27 mouse cellular contexts compared by ENCODE assay signal in genomic region chr5:93060865-93061264, GRCm38 (mm10). TPM values are rescaled to one million over a fixed set of nuclear protein-coding genes. Genes with fewer than 3 reads are reported as not detected.
DNase-seq lines count a peak whose midpoint lies in the region; ATAC-seq and TF ChIP-seq lines count a peak whose summit lies in the region.
"Had no signal": no experiment of that assay in that cellular context is flagged by ENCODE, and none has a peak within 500 bp of the region (broad histone marks: within the 10 kb centered on the region; RNA-seq: fewer than 3 reads in every experiment).

No protein-coding gene starts in this region.

- peaks cover 4% of the 10 kb centered on the region; the same call in 1 of the 2 replicates for H3K9me3 ChIP-seq in heart, embryonic 12.5 days (replicated peaks)
- no peaks in the 10 kb centered on the region for H3K9me3 ChIP-seq in liver, embryonic 12.5 days (replicated peaks)
- no peaks in the 10 kb centered on the region for H3K9me3 ChIP-seq in forebrain, postnatal 0 days (ENCODE audit: low read length)
- H3K9me3 ChIP-seq in midbrain, embryonic 11.5 days (ENCODE audit: control insufficient read depth, low read length), result no peaks in the 10 kb centered on the region
- H3K9me3 ChIP-seq: embryonic facial prominence, embryonic 10.5 days; G1E; heart, embryonic 15.5 days; lung, embryonic 15.5 days; neural tube, embryonic 13.5 days had no signal

- no peak for TF ChIP-seq POLR2A in heart, adult 2 months (IDR thresholded peaks at IDR 0.05; ENCODE audit: insufficient read depth, low read depth, low read length)

- intact Hi-C loops in heart, adult 2 months (cut with DNase I), result no loop called here

- TF ChIP-seq CTCF in heart, adult 2 months (IDR thresholded peaks at IDR 0.05), result no peak
- no peak for TF ChIP-seq CTCF in forebrain, postnatal 0 days (IDR thresholded peaks at IDR 0.05; ENCODE audit: low read depth)

- 71% methylated on average over 4 of the region's 4 CpGs for WGBS in heart, embryonic 12.5 days
- WGBS in heart, adult 2 months, result 61% methylated on average over 4 of the region's 4 CpGs
- WGBS in liver, embryonic 12.5 days (ENCODE audit: insufficient replicate concordance), result 60% methylated on average over 4 of the region's 4 CpGs
- WGBS in forebrain, postnatal 0 days, result 89% methylated on average over 4 of the region's 4 CpGs
- 86% methylated on average over 4 of the region's 4 CpGs for WGBS in midbrain, embryonic 11.5 days

- H3K9ac ChIP-seq in heart, embryonic 12.5 days, result no peak overlapping the region
- no peak overlapping the region for H3K9ac ChIP-seq in heart, adult 2 months (ENCODE audit: low read depth, low read length)
- H3K9ac ChIP-seq in liver, embryonic 12.5 days, result no peak overlapping the region
- H3K9ac ChIP-seq in forebrain, postnatal 0 days, result no peak overlapping the region
- no peak overlapping the region for H3K9ac ChIP-seq in midbrain, embryonic 11.5 days (ENCODE audit: low read length)
- H3K9ac ChIP-seq: heart, embryonic 15.5 days; lung, embryonic 15.5 days; neural tube, embryonic 13.5 days had no signal

- no peaks in the 10 kb centered on the region for H3K36me3 ChIP-seq in heart, embryonic 12.5 days
- H3K36me3 ChIP-seq in heart, adult 2 months (ENCODE audit: control insufficient read depth, insufficient read depth, low read length), result no peaks in the 10 kb centered on the region
- no peaks in the 10 kb centered on the region for H3K36me3 ChIP-seq in liver, embryonic 12.5 days
- no peaks in the 10 kb centered on the region for H3K36me3 ChIP-seq in forebrain, postnatal 0 days (ENCODE audit: insufficient read depth)
- H3K36me3 ChIP-seq in midbrain, embryonic 11.5 days (ENCODE audit: control insufficient read depth, insufficient read depth, low read length), result no peaks in the 10 kb centered on the region
- H3K36me3 ChIP-seq: embryonic facial prominence, embryonic 10.5 days; G1E; heart, embryonic 15.5 days; lung, embryonic 15.5 days; neural tube, embryonic 13.5 days had no signal

- no peaks in the 10 kb centered on the region for H3K27me3 ChIP-seq in heart, embryonic 12.5 days (replicated peaks)
- H3K27me3 ChIP-seq in heart, adult 2 months (ENCODE audit: control insufficient read depth, insufficient read depth, low read length), result no peaks in the 10 kb centered on the region
- no peaks in the 10 kb centered on the region for H3K27me3 ChIP-seq in liver, embryonic 12.5 days (replicated peaks)
- H3K27me3 ChIP-seq in forebrain, postnatal 0 days (ENCODE audit: insufficient read depth, low read length), result no peaks in the 10 kb centered on the region
- H3K27me3 ChIP-seq in midbrain, embryonic 11.5 days (ENCODE audit: control insufficient read depth, insufficient read depth, low read length), result no peaks in the 10 kb centered on the region
- H3K27me3 ChIP-seq: CH12.LX; heart, embryonic 15.5 days; lung, embryonic 15.5 days; neural tube, embryonic 13.5 days had no signal

- H3K79me2 ChIP-seq in heart, adult 2 months (replicated peaks; ENCODE audit: control insufficient read depth, insufficient read depth, low read length), result no peaks in the 10 kb centered on the region

- DNase-seq in heart, adult 2 months, result no peak
- DNase-seq in c-Kit-negative CD71-positive TER-119-positive erythroid progenitor cells, embryonic 14.5 days (ENCODE audit: low read depth, low spot score), result peak; percentile 3
- no peak for DNase-seq in forebrain, postnatal 0 days
- no peak for DNase-seq in midbrain, embryonic 11.5 days (ENCODE audit: low spot score, missing footprints)
- no peak for DNase-seq in kidney, postnatal 10 days
- DNase-seq: adrenal gland, adult 8-10 months; B cell, adult 2 months; cerebellum, adult 8-10 months; gastrocnemius, postnatal 25 days; heart, postnatal 36 days; kidney, postnatal 36 days; lung, postnatal 36 days; retina, postnatal 1 day; right cerebral cortex, postnatal 4 days; thymus, postnatal 14 days had no signal

- H3K4me2 ChIP-seq in heart, embryonic 12.5 days, result no peak overlapping the region
- H3K4me2 ChIP-seq in liver, embryonic 12.5 days, result no peak overlapping the region
- no peak overlapping the region for H3K4me2 ChIP-seq in forebrain, postnatal 0 days (ENCODE audit: low read depth)
- no peak overlapping the region for H3K4me2 ChIP-seq in midbrain, embryonic 11.5 days
- H3K4me2 ChIP-seq: heart, embryonic 15.5 days; lung, embryonic 15.5 days; neural tube, embryonic 13.5 days had no signal

- no peak overlapping the region for H3K27ac ChIP-seq in heart, embryonic 12.5 days (ENCODE audit: poor library complexity, severe bottlenecking)
- H3K27ac ChIP-seq in heart, adult 2 months, result no peak overlapping the region
- no peak overlapping the region for H3K27ac ChIP-seq in liver, embryonic 12.5 days
- no peak overlapping the region for H3K27ac ChIP-seq in forebrain, postnatal 0 days (ENCODE audit: low read depth, low read length)
- H3K27ac ChIP-seq in midbrain, embryonic 11.5 days (ENCODE audit: low read depth, low read length), result no peak overlapping the region
- H3K27ac ChIP-seq: embryonic facial prominence, embryonic 10.5 days; heart, embryonic 15.5 days; hindbrain, postnatal 0 days; lung, embryonic 15.5 days; neural tube, embryonic 13.5 days had no signal

- peak; percentile 36; the same call in 1 of the 2 replicates for ATAC-seq in heart, embryonic 12.5 days (ENCODE audit: insufficient number of reproducible peaks, low FRiP score)
- ATAC-seq in liver, embryonic 12.5 days, result peak; percentile 64
- ATAC-seq in forebrain, postnatal 0 days, result no peak
- no peak for ATAC-seq in midbrain, embryonic 11.5 days (ENCODE audit: low FRiP score)
- ATAC-seq: hindbrain, postnatal 0 days; intestine, embryonic 16.5 days; midbrain, embryonic 16.5 days had no signal

- no peak overlapping the region for H3K4me3 ChIP-seq in heart, embryonic 12.5 days
- no peak overlapping the region for H3K4me3 ChIP-seq in heart, adult 2 months
- H3K4me3 ChIP-seq in liver, embryonic 12.5 days, result no peak overlapping the region
- no peak overlapping the region for H3K4me3 ChIP-seq in forebrain, postnatal 0 days (ENCODE audit: low read depth, low read length)
- no peak overlapping the region for H3K4me3 ChIP-seq in midbrain, embryonic 11.5 days (ENCODE audit: low read depth, low read length)
- H3K4me3 ChIP-seq: embryonic facial prominence, embryonic 10.5 days; heart, embryonic 15.5 days; lung, embryonic 15.5 days; myocyte; neural tube, embryonic 13.5 days had no signal

- no peaks in the 10 kb centered on the region for H3K4me1 ChIP-seq in heart, embryonic 12.5 days (replicated peaks)
- no peaks in the 10 kb centered on the region for H3K4me1 ChIP-seq in heart, adult 2 months (ENCODE audit: control insufficient read depth, insufficient read depth, low read length)
- no peaks in the 10 kb centered on the region for H3K4me1 ChIP-seq in liver, embryonic 12.5 days
- H3K4me1 ChIP-seq in forebrain, postnatal 0 days (ENCODE audit: insufficient read depth), result no peaks in the 10 kb centered on the region
- H3K4me1 ChIP-seq in midbrain, embryonic 11.5 days (ENCODE audit: control insufficient read depth, insufficient read depth, low read length), result no peaks in the 10 kb centered on the region
- H3K4me1 ChIP-seq: embryonic facial prominence, embryonic 10.5 days; heart, embryonic 15.5 days; lung, embryonic 15.5 days; neural tube, embryonic 13.5 days had no signal

- TF ChIP-seq EP300 in heart, adult 2 months (IDR thresholded peaks at IDR 0.05; ENCODE audit: insufficient read depth, low read depth, low read length), result no peak

RNA-seq across cellular contexts. Expression of gene Sowahb, which starts 16.0 kb away (rescaled TPM):
- 0.12 and 0.23 TPM in 2 replicates for polyA plus RNA-seq in heart, embryonic 12.5 days (2016; fragmentation: Nextera tagmentation; extraction: Ambion mirVana)
- under 1 TPM in 1 of 2 experiments, not detected in 1; 0.08 TPM for total RNA-seq in heart, adult 2 months (2021)
- polyA plus RNA-seq in heart, adult 2 months (2012; rRNA removed), result 0.04 TPM in 1 of 2 replicates, not detected in the other
- 0.36 and 0.50 TPM in 2 replicates for polyA plus RNA-seq in liver, embryonic 12.5 days (2016; fragmentation: Nextera tagmentation; extraction: Ambion mirVana)
- total RNA-seq in forebrain, postnatal 0 days (2014; rRNA removed), result 0.10 and 0.46 TPM in 2 replicates
- 0.10 and 0.12 TPM in 2 replicates for polyA plus RNA-seq in forebrain, postnatal 0 days (2015; fragmentation: Nextera tagmentation; extraction: Ambion mirVana)
- polyA plus RNA-seq in midbrain, embryonic 11.5 days (2014; fragmentation: Nextera tagmentation; extraction: Ambion mirVana), result 0.03 and 0.21 TPM in 2 replicates
- total RNA-seq: CH12.LX; gastrocnemius, postnatal 25 days had no signal
- polyA plus RNA-seq: G1E; midbrain, embryonic 16.5 days; myocyte; neural tube, embryonic 13.5 days had no signal

RNA-seq across cellular contexts. Expression of gene Sept11, which starts 32.4 kb away (rescaled TPM):
- polyA plus RNA-seq in heart, embryonic 12.5 days (2016; fragmentation: Nextera tagmentation; extraction: Ambion mirVana), result 115 and 123 TPM in 2 replicates
- 10 to 100 TPM; 25.7 to 34.0 TPM for total RNA-seq in heart, adult 2 months (2021)
- polyA plus RNA-seq in heart, adult 2 months (2012; rRNA removed), result 15.6 and 25.8 TPM in 2 replicates
- polyA plus RNA-seq in liver, embryonic 12.5 days (2016; fragmentation: Nextera tagmentation; extraction: Ambion mirVana), result 57.6 and 59.0 TPM in 2 replicates
- 87.2 and 104 TPM in 2 replicates for total RNA-seq in forebrain, postnatal 0 days (2014; rRNA removed)
- polyA plus RNA-seq in forebrain, postnatal 0 days (2015; fragmentation: Nextera tagmentation; extraction: Ambion mirVana), result 85.9 and 104 TPM in 2 replicates
- polyA plus RNA-seq in midbrain, embryonic 11.5 days (2014; fragmentation: Nextera tagmentation; extraction: Ambion mirVana), result 251 and 269 TPM in 2 replicates

Comparison
In these comparisons a context has a peak if more than half of its experiments do, and no peak if none do; other contexts are left out.
1. ATAC-seq: peak in heart, embryonic 12.5 days (single experiment) and liver, embryonic 12.5 days (single experiment); none in forebrain, postnatal 0 days (single experiment) and midbrain, embryonic 11.5 days (single experiment).